Mouse (Mus musculus) testis, adult 2 months (tissue): ENCODE measurements at regions not wholly inside any gene's neighbourhood (a gene's known extent, or its start where the extent isn't known, plus 50 kb on each side); places are given as distances from the start of the nearest gene placed in this dataset.

Experiments used
- CTCF ChIP-seq: fragments of 200-500 bp; IDR thresholded peaks from 2 replicates; pipeline ENCODE4 v1.5.1; 2012; ENCODE audit warnings: low read depth, mild to moderate bottlenecking, inconsistent platforms, low read length, moderate library complexity; ENCODE audit not compliant: control insufficient read depth, insufficient read depth, insufficient replicate concordance
- POLR2A ChIP-seq: fragments of 200-500 bp; IDR thresholded peaks from 2 replicates; pipeline ENCODE4 v1.6.1; 2012; ENCODE audit warnings: low read depth, mild to moderate bottlenecking, inconsistent platforms, low read length, moderate library complexity; ENCODE audit not compliant: control insufficient read depth

DNA sequence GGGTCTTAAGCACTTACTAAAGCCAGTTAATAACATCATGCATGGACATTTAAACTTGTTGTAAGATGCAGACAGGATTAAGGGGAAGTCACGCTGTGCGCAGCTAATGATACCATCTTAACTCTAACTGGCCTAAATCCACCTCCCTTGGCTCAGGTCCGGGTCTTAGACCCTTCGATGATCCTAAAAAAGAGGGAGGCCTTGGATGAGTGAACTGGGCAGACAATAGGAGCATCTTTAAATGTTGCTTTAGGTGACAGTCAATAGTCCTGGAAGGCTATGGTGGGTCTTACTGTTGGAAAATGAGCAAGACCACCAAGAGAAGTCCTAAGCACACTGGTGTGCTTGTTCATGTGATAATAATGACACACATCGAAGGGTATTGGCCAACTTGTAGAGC lies 242.1 kb downstream of the Mef2c start:
- TF ChIP-seq CTCF: no peak
- no peak for TF ChIP-seq POLR2A
